Mouse (Mus musculus): Measurements from ENCODE around the gene Bik. TPM values are rescaled to one million over a fixed set of nuclear protein-coding genes. Genes with fewer than 3 reads are reported as not detected.

Bik gene
- polyA plus RNA-seq, 1 experiment = 4.7 TPM

GRCm38 (mm10) chr15:83567728-83568127 is 41.1 kb downstream of the Bik start:
- no peak for DNase-seq (ENCODE audit: low read depth in 1 of 2, low spot score in 2 of 2)
- TF ChIP-seq CTCF (IDR thresholded peaks at IDR 0.05; ENCODE audit: extremely low read depth, insufficient read depth, insufficient read length, insufficient replicate concordance) (no peak), POLR2A (IDR thresholded peaks at IDR 0.05; ENCODE audit: low read depth, low read length) (no peak)
- Histone ChIP-seq H3K27ac (ENCODE audit: insufficient read depth, low read length) (no peak overlapping the region), H3K36me3 (ENCODE audit: control insufficient read depth, insufficient read depth, low read length) (peaks cover 7% of the 10 kb centered on the region), H3K27me3 (ENCODE audit: control insufficient read depth, insufficient read depth, low read length) (no peaks in the 10 kb centered on the region), H3K4me3 (ENCODE audit: extremely low read depth, insufficient read depth, insufficient read length) (no peak overlapping the region), H3K4me1 (ENCODE audit: control insufficient read depth, insufficient read depth, insufficient read length) (peaks cover 4% of the 10 kb centered on the region; the same call in 1 of the 2 replicates)
- WGBS = 90% methylated on average over 3 of the region's 3 CpGs

GRCm38 (mm10) chr15:83568544-83568943 is 41.9 kb downstream of the Bik start:
- no peak for TF ChIP-seq CTCF (IDR thresholded peaks at IDR 0.05; ENCODE audit: extremely low read depth, insufficient read depth, insufficient read length, insufficient replicate concordance)
- no peak for TF ChIP-seq POLR2A (IDR thresholded peaks at IDR 0.05; ENCODE audit: low read depth, low read length)
- Histone ChIP-seq H3K4me3 (ENCODE audit: extremely low read depth, insufficient read depth, insufficient read length) (no peak overlapping the region), H3K27me3 (ENCODE audit: control insufficient read depth, insufficient read depth, low read length) (no peaks in the 10 kb centered on the region), H3K4me1 (ENCODE audit: control insufficient read depth, insufficient read depth, insufficient read length) (peaks cover 4% of the 10 kb centered on the region; the same call in 1 of the 2 replicates), H3K36me3 (ENCODE audit: control insufficient read depth, insufficient read depth, low read length) (peaks cover 8% of the 10 kb centered on the region), H3K27ac (ENCODE audit: insufficient read depth, low read length) (no peak overlapping the region)
- 95% methylated on average over 5 of the region's 5 CpGs for WGBS
- DNase-seq (ENCODE audit: low read depth in 1 of 2, low spot score in 2 of 2) = no peak

- Histone ChIP-seq H3K27me3 (ENCODE audit: control insufficient read depth, insufficient read depth, low read length) (no peaks in the 10 kb centered on the region), H3K36me3 (ENCODE audit: control insufficient read depth, insufficient read depth, low read length) (peaks cover 17% of the 10 kb centered on the region), H3K27ac (ENCODE audit: insufficient read depth, low read length) (no peak overlapping the region), H3K4me3 (ENCODE audit: extremely low read depth, insufficient read depth, insufficient read length) (no peak overlapping the region), H3K4me1 (ENCODE audit: control insufficient read depth, insufficient read depth, insufficient read length) (no peaks in the 10 kb centered on the region)
- no peak for TF ChIP-seq CTCF (IDR thresholded peaks at IDR 0.05; ENCODE audit: extremely low read depth, insufficient read depth, insufficient read length, insufficient replicate concordance)
- no peak for TF ChIP-seq POLR2A (IDR thresholded peaks at IDR 0.05; ENCODE audit: low read depth, low read length)
- DNase-seq (ENCODE audit: low read depth in 1 of 2, low spot score in 2 of 2) = no peak
- WGBS = 75% methylated on average over 11 of the region's 11 CpGs
Observed at GRCm38 (mm10) chr15:83569682-83570081, 43.0 kb downstream of the Bik start.

GRCm38 (mm10) chr15:83570641-83571040 is 44.0 kb downstream of the Bik start:
- no peak for DNase-seq (ENCODE audit: low read depth in 1 of 2, low spot score in 2 of 2)
- 65% methylated on average over 2 of the region's 2 CpGs for WGBS
- no peak overlapping the region for H3K4me3 ChIP-seq (ENCODE audit: extremely low read depth, insufficient read depth, insufficient read length)
- H3K27me3 ChIP-seq (ENCODE audit: control insufficient read depth, insufficient read depth, low read length) = no peaks in the 10 kb centered on the region
- peaks cover 25% of the 10 kb centered on the region for H3K36me3 ChIP-seq (ENCODE audit: control insufficient read depth, insufficient read depth, low read length)
- no peaks in the 10 kb centered on the region for H3K4me1 ChIP-seq (ENCODE audit: control insufficient read depth, insufficient read depth, insufficient read length)
- H3K27ac ChIP-seq (ENCODE audit: insufficient read depth, low read length) = no peak overlapping the region
- TF ChIP-seq CTCF (IDR thresholded peaks at IDR 0.05; ENCODE audit: extremely low read depth, insufficient read depth, insufficient read length, insufficient replicate concordance) = no peak; the same call in 1 of the 2 replicates
- TF ChIP-seq POLR2A (IDR thresholded peaks at IDR 0.05; ENCODE audit: low read depth, low read length) = no peak

GRCm38 (mm10) chr15:83571636-83572035 is 45.0 kb downstream of the Bik start:
- no peaks in the 10 kb centered on the region for H3K4me1 ChIP-seq (ENCODE audit: control insufficient read depth, insufficient read depth, insufficient read length)
- no peak for TF ChIP-seq POLR2A (IDR thresholded peaks at IDR 0.05; ENCODE audit: low read depth, low read length)
- no peak for TF ChIP-seq CTCF (IDR thresholded peaks at IDR 0.05; ENCODE audit: extremely low read depth, insufficient read depth, insufficient read length, insufficient replicate concordance)
- no peak overlapping the region for H3K27ac ChIP-seq (ENCODE audit: insufficient read depth, low read length)
- DNase-seq (ENCODE audit: low read depth in 1 of 2, low spot score in 2 of 2) = no peak
- no peak overlapping the region for H3K4me3 ChIP-seq (ENCODE audit: extremely low read depth, insufficient read depth, insufficient read length)
- 84% methylated on average over 5 of the region's 5 CpGs for WGBS
- no peaks in the 10 kb centered on the region for H3K27me3 ChIP-seq (ENCODE audit: control insufficient read depth, insufficient read depth, low read length)
- peaks cover 31% of the 10 kb centered on the region for H3K36me3 ChIP-seq (ENCODE audit: control insufficient read depth, insufficient read depth, low read length)

- no peaks in the 10 kb centered on the region for H3K4me1 ChIP-seq (ENCODE audit: control insufficient read depth, insufficient read depth, insufficient read length)
- DNase-seq (ENCODE audit: low read depth in 1 of 2, low spot score in 2 of 2) = no peak
- no peak overlapping the region for H3K27ac ChIP-seq (ENCODE audit: insufficient read depth, low read length)
- 91% methylated on average over 4 of the region's 4 CpGs for WGBS
- no peak for TF ChIP-seq CTCF (IDR thresholded peaks at IDR 0.05; ENCODE audit: extremely low read depth, insufficient read depth, insufficient read length, insufficient replicate concordance)
- TF ChIP-seq POLR2A (IDR thresholded peaks at IDR 0.05; ENCODE audit: low read depth, low read length) = no peak
- no peak overlapping the region for H3K4me3 ChIP-seq (ENCODE audit: extremely low read depth, insufficient read depth, insufficient read length)
- H3K27me3 ChIP-seq (ENCODE audit: control insufficient read depth, insufficient read depth, low read length) = no peaks in the 10 kb centered on the region
- peaks cover 34% of the 10 kb centered on the region for H3K36me3 ChIP-seq (ENCODE audit: control insufficient read depth, insufficient read depth, low read length)
Observed at GRCm38 (mm10) chr15:83572132-83572531, 45.5 kb downstream of the Bik start.

- H3K4me1 ChIP-seq (ENCODE audit: control insufficient read depth, insufficient read depth, insufficient read length) = no peaks in the 10 kb centered on the region
- H3K36me3 ChIP-seq (ENCODE audit: control insufficient read depth, insufficient read depth, low read length) = peaks cover 38% of the 10 kb centered on the region
- H3K27ac ChIP-seq (ENCODE audit: insufficient read depth, low read length) = no peak overlapping the region
- DNase-seq (ENCODE audit: low read depth in 1 of 2, low spot score in 2 of 2) = no peak
- WGBS = 93% methylated on average over 12 of the region's 12 CpGs
- no peak overlapping the region for H3K4me3 ChIP-seq (ENCODE audit: extremely low read depth, insufficient read depth, insufficient read length)
- no peak for TF ChIP-seq POLR2A (IDR thresholded peaks at IDR 0.05; ENCODE audit: low read depth, low read length)
- TF ChIP-seq CTCF (IDR thresholded peaks at IDR 0.05; ENCODE audit: extremely low read depth, insufficient read depth, insufficient read length, insufficient replicate concordance) = no peak
- H3K27me3 ChIP-seq (ENCODE audit: control insufficient read depth, insufficient read depth, low read length) = no peaks in the 10 kb centered on the region
Observed at GRCm38 (mm10) chr15:83573606-83574005, 46.9 kb downstream of the Bik start.
